Mouse (Mus musculus): ENCODE data around the gene Dusp13.

- TF ChIP-seq POLR2A (IDR thresholded peaks at IDR 0.05; ENCODE audit: insufficient read depth, low read depth, low read length) (no peak), EP300 (IDR thresholded peaks at IDR 0.05; ENCODE audit: insufficient read depth, low read depth, low read length) (no peak)
These were observed 65.4 kb downstream of the Dusp13 start for GRCm38 (mm10) chr14:21685411-21686146.
